Mouse (Mus musculus) adrenal gland, adult 2 months (tissue): ENCODE data around the gene Slc17a5. TPM values are rescaled to one million over a fixed set of nuclear protein-coding genes. Genes with fewer than 3 reads are reported as not detected.

Source experiments
- DNase-seq: peaks from one replicate; pipeline ENCODE4 v3.0.0; 2021
- polyA plus RNA-seq: library from polyadenylated mRNA; depleted of rRNA; stranded (reverse); fragments of >200 nt; gene quantifications from 2 replicates; pipeline ENCODE4 v1.2.3, GENCODE M21; 2012
- total RNA-seq, 2 experiments: library from RNA; stranded (reverse); gene quantifications; 2 replicates each; pipeline ENCODE4 v1.2.3; 2021

Gene Slc17a5
- total and polyA plus RNA-seq, 3 experiments = 5.9 to 12.9 (median 9.2) TPM

DNA sequence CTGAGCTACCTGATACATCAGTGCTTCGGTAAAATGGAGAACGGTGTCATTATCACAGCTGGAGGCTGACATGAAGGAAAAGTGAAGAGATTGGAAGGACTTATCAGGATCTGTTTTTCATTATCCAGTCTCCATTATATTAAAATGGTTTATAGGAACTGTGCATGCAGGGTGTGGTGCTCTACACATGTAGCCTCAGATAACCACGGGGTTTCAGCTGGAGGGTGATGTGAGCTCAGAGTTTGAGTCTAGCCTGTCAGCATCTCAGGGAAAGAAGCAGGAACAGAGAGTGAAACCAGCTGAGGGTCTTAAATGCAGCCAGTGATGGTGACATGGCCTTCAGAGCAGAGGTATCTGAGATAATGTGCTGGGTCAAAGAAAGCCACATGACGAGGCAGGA, 28.4 kb downstream of the Slc17a5 start:
- no peak for DNase-seq

DNA sequence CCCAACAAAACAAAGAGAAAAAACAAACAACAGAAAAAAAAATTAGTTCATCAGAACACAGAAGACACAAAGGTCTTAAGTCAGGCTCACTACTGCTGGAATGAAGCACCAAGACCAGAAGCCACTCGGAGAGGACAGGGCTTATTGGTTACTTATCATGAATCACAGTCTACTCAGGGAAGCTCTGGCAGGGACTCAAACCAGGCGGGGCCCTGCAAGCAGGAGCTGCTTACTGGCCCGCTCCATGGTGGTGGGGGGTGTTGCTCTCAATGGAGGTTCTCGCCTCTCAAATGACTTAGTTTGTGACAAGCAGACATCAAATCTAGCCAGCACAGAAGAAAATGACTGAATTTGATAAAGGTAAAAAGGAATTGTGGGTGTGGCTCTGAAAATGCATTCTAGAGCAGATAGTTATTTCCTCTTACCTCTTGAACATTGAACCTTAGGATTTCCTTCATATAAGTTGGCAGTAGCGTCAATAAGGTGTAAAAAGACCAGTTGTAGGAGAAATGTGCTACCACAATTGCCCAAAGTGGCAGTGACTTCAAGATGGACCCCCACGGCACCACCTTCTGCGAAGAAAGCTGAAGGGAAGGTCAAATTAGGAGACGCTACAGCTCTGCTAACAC, 29.1 kb downstream of the Slc17a5 start:
- DNase-seq = peak; percentile 65

DNA sequence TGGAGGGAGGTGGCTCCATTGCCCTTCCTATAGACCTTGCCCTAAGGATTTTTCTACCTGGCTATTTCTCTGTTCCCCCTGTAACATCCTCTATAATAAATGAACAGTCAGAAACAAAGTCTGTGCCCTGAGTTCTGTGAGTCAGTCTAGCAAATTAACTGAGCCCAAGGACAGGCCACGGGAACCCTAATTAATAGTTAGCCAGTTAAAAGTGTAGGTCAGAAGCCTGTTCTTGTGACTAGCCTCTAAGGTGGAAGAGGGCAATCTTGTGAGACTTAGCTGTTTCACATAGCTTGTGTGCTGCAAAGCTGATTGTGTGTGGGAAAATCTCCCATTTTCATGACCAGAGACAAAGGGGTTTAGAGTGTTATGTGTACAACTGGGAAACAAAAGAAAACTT, 30.8 kb downstream of the Slc17a5 start:
- DNase-seq = no peak

DNA sequence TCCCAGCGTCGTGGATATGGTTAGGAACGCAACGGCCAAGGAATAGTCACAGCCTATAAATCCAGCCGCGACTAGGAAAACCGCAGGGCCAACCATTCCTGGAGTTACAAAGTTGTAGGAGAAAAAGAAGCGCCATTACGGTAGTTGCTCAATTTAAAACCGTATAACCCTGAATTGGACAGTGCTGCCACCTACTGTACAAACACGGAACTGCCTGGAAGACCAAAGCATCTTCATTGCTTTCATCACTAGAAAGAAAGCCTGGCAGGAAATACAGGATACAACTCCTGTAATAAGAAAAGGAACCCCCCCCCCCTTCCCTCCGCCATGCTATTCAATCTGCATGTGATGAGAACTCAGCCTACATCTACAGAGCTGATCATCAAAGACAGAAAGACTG, 34.9 kb downstream of the Slc17a5 start:
- DNase-seq = peak; percentile 76

DNA sequence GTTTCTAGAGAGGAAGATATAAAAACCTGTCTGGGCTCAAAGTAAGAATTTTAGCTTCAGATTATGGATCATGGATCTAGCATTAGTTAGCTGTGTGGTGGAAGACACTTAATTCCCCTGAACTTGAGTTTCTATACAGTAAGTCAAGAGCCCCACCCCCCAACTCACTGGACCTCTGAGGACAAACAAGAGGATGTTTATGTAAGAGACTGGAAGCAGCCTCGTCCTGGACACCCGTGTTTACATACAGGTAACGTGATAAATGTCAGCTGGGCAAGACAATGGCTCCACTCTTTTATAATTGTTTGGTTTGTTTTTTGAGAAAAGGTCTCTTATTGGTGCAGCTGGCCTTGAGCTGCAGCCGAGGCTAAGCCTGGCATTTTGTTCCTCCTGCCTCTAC, 36.1 kb downstream of the Slc17a5 start:
- DNase-seq = no peak

DNA sequence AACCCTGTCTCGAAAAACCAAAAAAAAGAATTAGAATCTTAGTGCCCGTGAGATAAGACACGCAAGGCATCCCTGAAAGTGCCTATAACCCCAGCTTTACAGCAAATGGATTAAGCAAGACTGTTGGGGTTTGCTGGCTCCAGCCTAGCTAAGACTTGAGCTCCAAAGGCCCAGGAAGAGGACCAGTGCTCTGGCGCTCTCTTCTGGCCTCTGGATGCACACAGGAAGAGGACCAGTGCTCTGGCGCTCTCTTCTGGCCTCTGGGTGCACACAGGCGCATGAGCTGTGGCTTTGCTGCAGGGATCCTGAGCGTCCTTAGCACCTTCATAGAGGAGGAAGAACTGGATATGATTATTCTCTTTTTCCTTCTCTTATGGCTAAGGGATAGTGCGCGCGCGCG, 40.1 kb downstream of the Slc17a5 start:
- no peak for DNase-seq

DNA sequence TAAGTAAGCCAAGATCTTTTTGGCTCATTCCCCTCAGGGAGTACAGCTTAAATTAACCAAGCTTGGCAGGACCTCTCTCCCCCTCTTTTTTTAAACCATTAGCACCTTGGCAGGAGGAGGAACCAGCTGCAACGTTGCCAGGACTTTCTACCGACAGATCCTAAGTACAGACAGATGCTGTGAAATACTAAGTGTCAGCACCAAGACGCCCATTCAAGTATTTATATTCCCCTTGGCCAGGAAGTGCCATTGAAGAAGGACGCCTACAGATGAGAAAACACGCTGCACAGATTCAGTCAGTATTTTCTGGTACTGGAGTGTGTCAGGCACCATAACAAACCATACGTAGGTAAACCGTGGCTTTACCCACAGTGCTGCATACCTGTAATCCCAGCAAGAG, 40.9 kb downstream of the Slc17a5 start:
- DNase-seq = no peak

DNA sequence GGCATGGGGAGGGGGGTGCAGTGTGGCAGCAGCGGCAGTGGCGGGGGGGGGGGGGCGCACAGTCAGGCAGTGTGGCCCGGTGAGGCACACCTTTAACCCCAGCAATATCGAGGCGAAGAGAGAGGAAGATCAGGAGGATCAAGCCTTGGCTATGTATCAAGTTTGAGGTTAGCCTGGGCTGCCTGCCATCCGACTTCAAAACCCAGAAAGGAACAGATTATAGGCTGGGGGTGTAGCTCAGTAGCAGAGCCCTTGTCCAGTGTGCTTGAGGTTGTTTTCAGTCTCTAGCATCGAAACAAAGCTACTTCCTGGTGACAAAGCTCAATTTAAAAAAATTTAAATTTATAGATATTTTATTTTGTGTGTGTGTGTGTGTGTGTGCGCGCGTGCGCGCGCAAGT, 46.1 kb downstream of the Slc17a5 start:
- no peak for DNase-seq

DNA sequence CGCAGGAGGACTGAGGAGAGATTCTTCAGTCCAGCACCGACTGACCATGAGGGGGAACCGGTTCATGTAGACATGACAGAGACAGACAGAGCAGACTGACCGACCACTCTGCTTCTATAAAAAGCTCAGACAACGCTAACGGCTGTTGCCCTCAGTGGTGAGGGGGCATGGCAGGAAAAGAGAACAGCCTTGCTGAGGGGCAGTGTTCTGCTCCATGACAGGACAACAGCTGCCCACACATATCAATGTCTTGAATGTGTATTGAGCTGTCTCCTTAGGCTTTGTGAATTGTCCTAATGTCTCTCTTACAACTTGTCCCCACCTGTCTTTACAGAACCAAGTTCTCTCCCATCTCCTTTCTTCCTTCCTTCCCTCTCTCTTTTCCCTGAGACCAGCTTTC, 49.4 kb downstream of the Slc17a5 start:
- no peak for DNase-seq

DNA sequence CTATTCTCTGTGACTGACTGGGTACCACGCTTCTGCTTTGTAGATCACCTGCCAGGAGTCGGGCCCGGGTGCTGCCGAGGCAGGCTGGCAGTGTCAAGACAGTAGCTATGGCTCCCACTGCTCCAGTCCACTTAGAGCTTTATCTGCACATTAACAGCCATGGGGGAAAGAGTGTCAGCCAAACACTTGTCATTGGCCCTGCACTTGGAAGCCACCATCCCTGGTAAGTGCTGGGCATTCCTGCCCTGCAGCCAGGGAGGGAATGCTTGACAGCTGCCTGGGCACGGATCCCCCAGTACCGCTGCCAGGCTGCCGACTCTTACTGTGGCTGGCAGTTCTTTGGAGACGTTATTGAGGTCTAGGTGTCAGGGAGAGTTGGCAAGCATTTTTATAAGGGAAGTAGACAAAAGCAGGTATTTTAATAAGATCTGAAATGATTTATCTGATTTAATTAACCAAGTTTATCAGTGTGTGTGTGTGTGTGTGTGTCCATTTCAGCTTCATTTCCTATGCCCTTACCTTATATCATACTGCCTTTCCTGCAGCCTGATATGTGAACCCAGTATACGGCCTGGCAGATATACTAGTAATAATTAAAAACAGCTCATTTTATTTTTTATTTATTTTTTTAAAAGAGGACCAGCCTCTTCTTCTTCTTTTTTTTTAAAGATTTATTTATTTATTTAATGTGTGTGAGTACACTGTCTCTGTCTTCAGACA, 50.5 kb downstream of the Slc17a5 start:
- DNase-seq = no peak

DNA sequence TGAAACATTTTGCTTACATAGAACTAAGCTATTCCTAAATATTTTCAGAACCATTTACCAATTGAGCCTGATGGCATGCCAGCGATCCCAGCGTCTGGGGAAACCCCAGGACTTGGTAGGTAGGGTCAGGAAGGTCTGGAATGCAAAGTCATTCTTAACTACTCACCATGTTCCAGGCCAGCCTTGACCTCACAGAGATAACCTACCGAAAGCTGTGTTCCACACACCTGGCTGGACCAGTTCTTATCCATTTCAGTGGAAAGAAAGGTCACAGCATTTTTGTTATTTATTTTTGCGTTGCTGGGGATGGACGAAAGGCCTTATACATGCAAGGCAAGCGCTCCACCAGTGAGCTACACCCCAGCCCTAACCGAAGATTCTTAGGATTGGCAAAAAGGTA, 53.2 kb downstream of the Slc17a5 start:
- no peak for DNase-seq

DNA sequence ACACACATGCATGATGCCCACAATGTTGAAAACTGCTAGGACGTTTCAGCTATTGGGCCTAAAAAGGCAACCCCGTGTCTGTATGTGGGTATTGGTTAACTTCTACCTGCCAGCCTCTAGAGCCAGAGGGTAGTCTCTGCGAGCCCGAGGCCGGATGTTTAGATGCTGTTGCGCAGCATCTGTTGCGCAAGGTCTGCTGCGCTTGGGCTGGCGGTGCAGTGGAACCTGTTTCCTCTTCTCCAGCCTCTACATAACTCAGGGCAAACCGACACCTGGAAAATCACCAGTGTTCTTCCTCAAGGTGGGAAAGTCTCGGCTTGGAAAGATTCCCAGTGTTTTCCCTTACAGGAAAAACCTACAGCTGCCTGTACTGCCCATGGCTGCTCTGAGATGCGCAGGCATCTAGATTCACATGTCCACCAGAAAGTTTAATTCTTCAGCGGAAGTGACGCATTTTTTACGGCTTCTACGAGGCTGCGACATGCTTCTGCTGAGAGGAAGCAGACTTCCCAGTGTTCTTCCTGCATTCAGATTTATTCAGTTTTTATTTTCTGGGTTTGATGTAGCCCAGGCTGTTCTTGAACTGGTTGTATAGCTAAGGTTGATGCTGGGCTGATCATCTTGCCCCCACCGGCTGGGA, 54.4 kb downstream of the Slc17a5 start:
- DNase-seq = peak; percentile 41

DNA sequence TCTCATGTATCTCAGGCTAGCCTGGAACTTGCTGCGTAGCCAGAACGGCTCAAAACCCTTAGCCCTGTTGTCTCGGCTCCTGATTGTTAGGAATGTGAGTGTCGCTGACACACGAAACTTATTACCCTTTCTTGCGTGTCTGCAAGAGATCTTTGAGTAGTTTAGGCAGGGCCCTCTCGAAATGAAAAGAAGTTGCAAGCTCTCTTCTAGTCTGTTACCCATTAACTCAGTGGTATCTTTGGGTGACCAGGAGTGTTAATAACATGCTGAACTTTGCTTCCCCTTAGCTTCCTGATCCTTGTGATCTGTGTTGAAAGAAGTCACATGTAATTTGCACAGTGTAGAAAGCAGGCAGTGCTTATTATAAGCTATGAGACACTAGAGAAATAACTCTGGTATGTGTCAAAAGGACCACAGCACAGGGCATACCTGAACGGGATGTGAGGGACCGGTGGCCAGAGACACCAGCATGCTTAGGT, 55.5 kb downstream of the Slc17a5 start:
- DNase-seq = no peak

DNA sequence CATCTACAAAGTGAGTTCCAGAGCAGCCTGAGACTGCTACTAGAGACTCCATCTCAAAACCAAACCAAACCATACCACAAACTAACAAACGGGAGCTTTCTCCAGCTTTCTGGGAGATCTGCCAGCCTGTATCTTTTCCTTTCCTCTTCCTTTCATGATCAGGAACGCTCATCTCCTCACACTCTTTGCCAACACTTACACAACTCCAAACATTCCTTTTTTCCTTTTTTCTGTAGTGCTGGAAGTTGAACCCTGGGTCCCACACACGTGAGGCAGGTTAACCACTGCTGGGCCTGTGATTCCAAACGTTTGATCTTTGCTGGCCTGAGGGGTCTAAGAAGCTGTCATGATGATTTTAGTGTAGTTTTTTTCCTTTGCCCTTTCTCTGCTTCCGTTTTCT, 56.0 kb downstream of the Slc17a5 start:
- DNase-seq = no peak

DNA sequence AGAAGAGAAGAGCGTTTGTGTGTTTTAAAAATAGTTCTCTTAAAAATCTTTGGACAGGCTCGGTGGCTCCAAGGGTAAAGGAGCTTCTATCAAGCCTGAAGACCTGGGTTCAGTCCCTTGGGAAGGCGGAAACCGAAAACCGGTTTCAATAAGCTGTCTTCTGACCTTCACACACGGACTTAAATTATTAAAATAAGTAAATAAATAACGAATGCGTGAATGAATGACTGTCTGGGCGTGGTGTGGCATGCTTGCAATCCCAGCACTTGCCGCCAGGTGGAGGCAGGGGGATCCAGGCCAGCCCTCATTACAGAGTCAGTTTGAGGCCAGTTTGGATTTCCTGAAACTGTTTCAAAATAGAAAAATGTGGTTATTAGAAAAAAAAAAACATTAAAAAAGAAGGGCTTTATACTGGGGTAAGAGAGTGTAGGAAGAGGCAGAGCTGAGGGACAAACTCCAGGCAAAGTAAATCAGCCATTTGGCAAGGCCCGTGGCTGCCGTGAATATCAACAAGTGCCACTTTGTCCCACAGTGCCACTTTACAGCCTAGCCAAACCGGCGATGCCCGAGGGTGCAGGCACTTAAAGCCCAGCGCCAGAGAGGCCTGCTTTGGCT, 60.0 kb downstream of the Slc17a5 start:
- DNase-seq = peak; percentile 88

DNA sequence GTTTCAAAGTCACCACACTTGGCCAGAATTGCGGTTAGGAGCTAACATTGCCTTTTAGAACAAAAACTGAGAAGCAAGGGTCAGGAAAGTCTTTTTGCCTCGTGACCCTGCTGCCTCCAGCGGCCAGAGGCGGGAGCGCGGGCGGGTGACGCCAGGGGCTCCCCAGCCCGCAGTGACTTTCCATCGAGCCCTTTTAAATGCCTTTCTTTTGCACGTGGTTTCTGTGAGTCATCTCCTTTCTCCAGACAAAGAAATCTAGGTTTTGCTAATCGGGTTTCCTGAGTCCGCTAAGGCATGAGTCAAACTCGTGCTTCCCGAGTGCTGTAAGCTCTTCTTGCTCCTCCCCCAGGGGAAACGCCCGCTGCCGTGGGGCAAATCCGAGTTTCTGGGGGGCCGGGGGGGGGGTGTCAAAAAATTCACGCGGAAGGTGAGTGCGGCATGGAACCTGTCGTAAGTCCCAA, 60.5 kb downstream of the Slc17a5 start:
- peak; percentile 93 for DNase-seq

DNA sequence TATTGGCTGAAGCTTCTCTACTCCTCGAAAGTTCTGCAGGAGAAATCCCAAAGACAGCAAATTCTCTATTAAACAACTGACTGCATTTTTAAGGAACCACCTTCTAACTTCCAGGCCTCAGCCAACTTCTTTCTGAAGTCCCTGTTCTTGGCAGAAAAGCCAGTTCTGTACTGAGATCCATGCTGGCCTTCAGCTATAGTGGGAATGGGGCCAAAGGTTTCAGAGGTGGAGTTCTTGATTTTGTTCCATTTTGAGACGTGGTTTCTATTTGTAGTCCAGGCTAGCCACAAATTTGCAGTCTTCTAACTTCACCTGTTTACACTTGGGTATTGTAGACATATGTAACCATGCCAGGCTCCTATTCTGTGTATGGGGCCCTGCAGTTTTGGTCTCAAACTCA, 61.6 kb downstream of the Slc17a5 start:
- DNase-seq = peak; percentile 34

DNA sequence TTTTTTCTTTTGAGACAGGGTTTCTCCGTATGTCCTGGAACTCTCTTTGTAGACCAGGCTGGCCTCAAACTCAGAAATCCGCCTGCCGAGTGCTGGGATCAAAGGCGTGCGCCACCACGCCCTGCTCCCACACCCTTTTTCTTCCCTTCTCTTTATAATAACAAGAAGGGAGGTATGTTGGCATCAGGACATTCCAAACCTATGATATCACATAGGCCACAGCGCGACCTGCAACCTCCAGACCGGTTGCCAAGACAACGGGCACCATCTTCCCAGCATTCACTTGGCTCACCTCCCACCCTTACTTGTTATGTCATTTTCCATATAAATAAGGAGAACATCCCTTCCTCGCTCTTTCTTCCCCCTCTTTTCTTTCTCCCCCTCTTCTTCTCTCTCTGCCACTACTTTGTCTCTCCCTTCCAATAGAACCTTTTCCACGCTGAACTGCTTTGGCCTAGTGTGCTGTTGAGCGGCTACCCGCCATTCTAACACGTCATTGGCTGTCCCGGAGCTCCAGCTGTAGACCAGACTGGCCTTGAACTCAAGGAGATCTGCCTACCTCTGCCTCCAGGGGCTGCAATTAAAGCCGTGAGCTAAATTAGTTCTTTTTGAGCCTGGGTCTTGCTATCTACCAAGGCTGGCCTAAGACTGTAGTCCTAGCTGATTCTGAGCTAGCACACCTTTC, 62.2 kb downstream of the Slc17a5 start:
- DNase-seq = no peak

DNA sequence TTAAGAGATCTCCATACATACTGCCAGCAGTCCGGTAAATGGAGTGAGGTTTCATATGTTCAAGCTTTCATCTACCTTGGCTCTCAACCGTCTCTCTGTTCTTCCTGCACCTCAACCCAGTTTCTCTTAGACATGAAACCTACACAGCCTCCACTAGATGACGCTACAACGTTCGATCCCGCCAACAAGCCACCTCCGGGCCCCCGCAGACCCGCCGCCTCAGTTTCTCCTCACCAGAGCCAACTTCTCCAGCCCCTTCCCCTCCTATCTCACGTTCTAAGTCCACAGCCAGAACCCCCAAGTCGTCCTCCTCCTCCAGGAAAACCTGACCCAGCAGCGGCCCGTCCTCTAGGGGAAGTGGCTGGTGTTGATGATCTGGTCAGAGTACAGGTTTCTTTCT, 66.2 kb downstream of the Slc17a5 start:
- DNase-seq = peak; percentile 49

DNA sequence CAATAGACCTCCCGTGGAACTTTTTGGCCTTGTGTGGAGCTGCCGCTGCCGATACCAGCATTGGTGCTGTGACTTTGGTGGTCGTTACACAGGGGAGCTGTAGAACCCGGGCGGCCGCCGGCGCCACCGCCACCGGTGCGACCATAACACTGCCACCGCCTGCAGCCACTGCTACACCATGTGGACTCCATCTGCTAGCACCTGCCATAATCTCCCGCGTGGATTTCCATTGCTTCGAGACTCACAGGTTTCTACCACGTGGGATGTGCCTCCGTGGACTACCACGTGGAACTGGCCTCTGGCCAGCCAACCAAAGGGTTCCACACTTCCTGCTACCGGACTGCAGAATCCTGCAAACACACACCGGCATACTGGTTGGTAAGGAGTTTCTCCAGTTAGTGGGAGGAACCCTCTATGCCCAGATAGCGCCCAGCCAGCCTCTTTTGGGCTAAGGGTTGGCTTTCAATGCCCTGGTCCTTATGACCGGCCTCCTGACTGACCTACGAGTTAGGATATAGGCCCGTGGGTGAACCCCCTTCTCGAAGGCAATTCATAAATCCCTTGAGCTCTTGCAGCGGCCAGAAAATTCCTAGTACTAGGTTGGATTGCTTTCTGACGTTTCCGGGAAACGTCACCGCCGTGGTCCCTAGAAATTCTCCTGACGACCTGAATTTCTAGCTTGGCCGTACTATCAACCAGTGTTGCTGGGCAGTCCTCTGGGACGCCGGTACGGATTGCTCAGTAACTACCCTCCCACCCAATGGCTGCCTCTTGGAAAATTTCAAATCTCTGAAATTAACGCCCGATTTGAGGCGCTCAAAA, 66.8 kb downstream of the Slc17a5 start:
- peak; percentile 74 for DNase-seq

DNA sequence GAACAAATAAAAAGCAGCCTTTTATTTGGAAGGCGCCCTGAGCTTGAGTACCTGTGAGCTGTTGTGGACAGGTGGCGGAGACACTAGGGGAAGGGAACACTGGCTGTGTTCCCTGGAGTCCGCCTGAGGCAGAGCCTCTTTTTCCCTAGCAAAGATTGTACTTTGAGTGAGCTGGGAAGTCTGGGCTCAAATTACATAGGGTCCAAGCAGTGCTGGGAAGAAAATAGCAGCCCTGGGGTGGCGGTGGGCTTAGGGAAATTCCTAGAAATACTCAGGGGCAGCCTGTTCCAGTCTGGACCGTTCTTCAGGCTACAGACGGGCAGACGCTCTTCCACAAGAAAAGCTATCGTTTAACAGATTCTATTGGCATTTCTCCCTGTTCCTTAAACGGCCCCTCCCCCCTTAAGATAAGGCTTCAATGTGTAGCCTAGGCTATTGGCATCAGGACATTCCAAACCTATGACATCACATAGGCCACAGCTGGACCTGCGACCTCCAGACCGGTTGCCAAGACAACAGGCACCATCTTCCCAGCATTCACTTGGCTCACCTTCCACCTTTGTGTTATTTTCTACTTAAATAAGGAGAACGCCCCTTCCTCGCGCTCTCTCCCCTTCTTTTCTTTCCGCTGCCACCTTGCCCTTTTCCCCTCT, 67.6 kb downstream of the Slc17a5 start:
- peak; percentile 65 for DNase-seq
